Mouse (Mus musculus): ENCODE measurements around the gene Kif13a. TPM values are rescaled to one million over a fixed set of nuclear protein-coding genes. Genes with fewer than 3 reads are reported as not detected.

Gene Kif13a
- polyA plus RNA-seq, 1 experiment from 2014 or later = 39.8 TPM

DNA sequence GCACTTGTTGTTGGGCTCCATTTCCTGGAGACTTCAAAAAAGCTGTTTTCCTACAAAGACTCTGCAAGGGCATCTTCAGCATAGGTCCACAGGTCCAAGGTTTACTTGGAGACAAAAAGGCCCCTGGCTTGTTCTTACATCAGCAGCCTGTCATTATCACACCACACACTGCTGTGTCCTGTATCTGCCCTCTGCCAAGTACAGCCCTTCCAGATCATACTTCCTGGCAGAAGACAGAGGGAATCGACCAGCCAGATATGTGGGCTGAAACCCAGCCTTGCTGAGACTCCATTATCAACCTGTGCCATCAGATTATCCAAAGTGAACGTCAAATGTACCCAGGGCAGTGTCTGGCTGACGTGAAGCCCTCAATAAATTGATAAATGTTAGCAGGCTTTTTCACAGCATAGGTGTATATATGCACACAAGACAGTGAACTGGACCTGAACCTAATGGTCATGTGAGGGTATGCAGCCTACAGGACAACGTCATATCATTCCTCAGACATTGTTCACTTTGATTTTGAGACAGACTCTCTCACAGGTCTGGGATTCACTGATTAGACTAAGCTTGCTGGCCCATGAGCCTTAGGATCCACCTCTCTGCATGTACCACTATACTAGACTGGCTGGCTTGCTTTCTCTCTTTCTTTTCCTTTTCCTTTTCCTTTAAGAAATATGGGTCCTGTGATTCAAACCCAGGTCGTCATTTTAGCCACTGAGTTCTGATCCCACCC is 181.4 kb downstream of the Kif13a start:
- Histone ChIP-seq H3K36me3 (ENCODE audit: control insufficient read depth, insufficient read depth, low read length) (peaks cover 17% of the 10 kb centered on the region), H3K9ac (ENCODE audit: low read depth, low read length) (no peak overlapping the region), H3K27ac (ENCODE audit: low read depth, low read length) (no peak overlapping the region), H3K4me1 (ENCODE audit: control insufficient read depth, insufficient read depth, low read length) (peaks cover 4% of the 10 kb centered on the region), H3K27me3 (ENCODE audit: control insufficient read depth, insufficient read depth, low read length) (no peaks in the 10 kb centered on the region), H3K4me2 (no peak overlapping the region), H3K4me3 (ENCODE audit: low read depth, low read length) (no peak overlapping the region), H3K9me3 (replicated peaks; ENCODE audit: control insufficient read depth, low read length) (no peaks in the 10 kb centered on the region)
- 58% methylated on average over 5 of the region's 5 CpGs for WGBS (ENCODE audit: insufficient replicate concordance)
- ATAC-seq (replicated peaks; ENCODE audit: insufficient number of reproducible peaks, low FRiP score, low TSS enrichment) = no peak

DNA sequence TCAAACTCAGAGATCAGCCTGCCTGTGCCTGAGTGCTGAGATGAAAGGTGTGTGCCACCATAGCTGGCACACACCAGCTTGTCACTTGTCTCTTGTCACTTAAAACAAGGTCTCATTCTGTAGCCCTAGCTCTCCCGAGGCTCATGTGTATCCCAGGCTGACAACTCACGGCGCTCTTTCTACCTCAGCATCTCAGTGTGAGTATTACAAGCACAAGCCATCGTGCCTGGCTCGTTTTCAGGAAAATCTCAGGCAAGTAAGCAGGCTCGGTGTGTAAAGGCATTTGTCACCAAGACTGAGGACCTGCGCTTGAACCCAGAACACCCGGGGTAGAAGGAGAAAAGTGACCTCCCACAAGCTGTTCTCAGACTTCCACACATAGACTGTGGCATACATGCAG is 185.8 kb downstream of the Kif13a start:
- no peaks in the 10 kb centered on the region for H3K9me3 ChIP-seq (replicated peaks; ENCODE audit: control insufficient read depth, low read length)
- no peak overlapping the region for H3K4me3 ChIP-seq (ENCODE audit: low read depth, low read length)
- no peak for ATAC-seq (replicated peaks; ENCODE audit: insufficient number of reproducible peaks, low FRiP score, low TSS enrichment)
- H3K4me1 ChIP-seq (ENCODE audit: control insufficient read depth, insufficient read depth, low read length) = peaks cover 4% of the 10 kb centered on the region
- no peaks in the 10 kb centered on the region for H3K27me3 ChIP-seq (ENCODE audit: control insufficient read depth, insufficient read depth, low read length)
- 68% methylated on average over 8 of the region's 8 CpGs for WGBS (ENCODE audit: insufficient replicate concordance)
- no peak overlapping the region for H3K27ac ChIP-seq (ENCODE audit: low read depth, low read length)
- H3K4me2 ChIP-seq = no peak overlapping the region
- no peak overlapping the region for H3K9ac ChIP-seq (ENCODE audit: low read depth, low read length)
- H3K36me3 ChIP-seq (ENCODE audit: control insufficient read depth, insufficient read depth, low read length) = no peaks in the 10 kb centered on the region

DNA sequence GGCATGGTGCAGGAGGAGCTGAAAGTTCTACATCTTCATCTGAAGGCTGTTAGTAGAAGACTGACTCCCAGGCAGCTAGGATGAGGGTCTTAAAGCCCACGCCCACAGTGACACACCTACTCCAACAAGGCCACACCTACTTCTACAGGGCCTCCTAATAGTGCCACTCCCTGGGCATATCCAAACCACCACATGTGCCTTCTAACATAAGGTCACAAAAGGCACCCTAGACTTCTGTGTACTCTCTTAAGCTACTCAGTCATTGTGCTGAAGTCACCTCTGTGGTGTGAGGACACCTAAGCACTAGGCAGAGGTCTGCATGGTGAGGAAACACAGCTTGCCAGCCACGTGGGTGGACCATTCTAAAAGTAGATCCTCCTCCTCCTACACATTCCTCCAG is 187.3 kb downstream of the Kif13a start:
- Histone ChIP-seq H3K36me3 (ENCODE audit: control insufficient read depth, insufficient read depth, low read length) (no peaks in the 10 kb centered on the region), H3K27me3 (ENCODE audit: control insufficient read depth, insufficient read depth, low read length) (no peaks in the 10 kb centered on the region), H3K4me3 (ENCODE audit: low read depth, low read length) (no peak overlapping the region), H3K9ac (ENCODE audit: low read depth, low read length) (no peak overlapping the region), H3K9me3 (replicated peaks; ENCODE audit: control insufficient read depth, low read length) (no peaks in the 10 kb centered on the region), H3K4me2 (no peak overlapping the region), H3K4me1 (ENCODE audit: control insufficient read depth, insufficient read depth, low read length) (peaks cover 4% of the 10 kb centered on the region), H3K27ac (ENCODE audit: low read depth, low read length) (no peak overlapping the region)
- ATAC-seq (replicated peaks; ENCODE audit: insufficient number of reproducible peaks, low FRiP score, low TSS enrichment) = no peak
- WGBS (ENCODE audit: insufficient replicate concordance) = 54% methylated on average over 2 of the region's 2 CpGs

DNA sequence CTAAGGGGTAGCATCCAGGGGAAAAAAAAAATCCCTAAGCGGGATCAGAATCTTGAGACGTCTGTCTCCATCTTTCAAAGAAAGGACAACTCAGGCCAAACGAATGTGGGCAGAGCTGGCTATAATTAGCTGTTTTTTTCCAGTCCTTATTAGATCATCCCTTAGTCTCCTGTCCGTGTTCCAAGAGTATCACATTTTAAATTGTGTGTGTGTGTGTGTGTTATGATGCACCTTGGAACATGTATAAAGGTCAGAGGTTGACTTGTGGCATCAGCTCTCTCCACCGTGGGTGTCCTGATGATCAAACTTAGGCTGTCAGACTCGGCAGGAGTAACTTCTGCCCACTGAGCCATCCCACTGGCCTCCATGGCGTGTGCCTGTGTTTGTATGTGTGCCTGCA is 190.2 kb downstream of the Kif13a start:
- no peak for ATAC-seq (replicated peaks; ENCODE audit: insufficient number of reproducible peaks, low FRiP score, low TSS enrichment)
- Histone ChIP-seq H3K9ac (ENCODE audit: low read depth, low read length) (no peak overlapping the region), H3K36me3 (ENCODE audit: control insufficient read depth, insufficient read depth, low read length) (no peaks in the 10 kb centered on the region), H3K4me3 (ENCODE audit: low read depth, low read length) (no peak overlapping the region), H3K4me1 (ENCODE audit: control insufficient read depth, insufficient read depth, low read length) (no peaks in the 10 kb centered on the region), H3K9me3 (replicated peaks; ENCODE audit: control insufficient read depth, low read length) (no peaks in the 10 kb centered on the region), H3K4me2 (no peak overlapping the region), H3K27me3 (ENCODE audit: control insufficient read depth, insufficient read depth, low read length) (no peaks in the 10 kb centered on the region), H3K27ac (ENCODE audit: low read depth, low read length) (no peak overlapping the region)
- 76% methylated on average over 7 of the region's 7 CpGs for WGBS (ENCODE audit: insufficient replicate concordance)

DNA sequence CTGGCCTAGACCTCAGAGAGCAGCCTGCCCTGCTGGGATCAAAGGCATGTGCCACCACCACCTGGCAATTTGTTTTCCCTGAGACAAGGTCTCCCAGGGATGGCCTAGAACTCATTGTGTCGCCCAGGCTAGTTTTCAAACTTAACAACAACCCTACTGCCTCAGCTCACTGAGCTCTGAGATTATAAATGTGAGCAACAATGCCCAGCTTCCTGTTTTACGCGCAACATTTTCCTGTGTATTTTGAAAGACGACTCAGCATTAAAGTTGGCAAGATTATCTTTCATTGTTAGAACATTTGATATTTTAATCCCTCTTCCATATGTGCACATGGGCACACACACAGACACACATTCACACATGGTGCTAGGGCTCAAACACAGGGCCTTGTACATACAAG is 192.2 kb downstream of the Kif13a start:
- H3K9me3 ChIP-seq (replicated peaks; ENCODE audit: control insufficient read depth, low read length) = no peaks in the 10 kb centered on the region
- no peaks in the 10 kb centered on the region for H3K36me3 ChIP-seq (ENCODE audit: control insufficient read depth, insufficient read depth, low read length)
- H3K4me1 ChIP-seq (ENCODE audit: control insufficient read depth, insufficient read depth, low read length) = no peaks in the 10 kb centered on the region
- H3K4me2 ChIP-seq = no peak overlapping the region
- 77% methylated on average over 4 of the region's 4 CpGs for WGBS (ENCODE audit: insufficient replicate concordance)
- H3K4me3 ChIP-seq (ENCODE audit: low read depth, low read length) = no peak overlapping the region
- no peak for ATAC-seq (replicated peaks; ENCODE audit: insufficient number of reproducible peaks, low FRiP score, low TSS enrichment)
- H3K27me3 ChIP-seq (ENCODE audit: control insufficient read depth, insufficient read depth, low read length) = no peaks in the 10 kb centered on the region
- H3K27ac ChIP-seq (ENCODE audit: low read depth, low read length) = no peak overlapping the region
- no peak overlapping the region for H3K9ac ChIP-seq (ENCODE audit: low read depth, low read length)

DNA sequence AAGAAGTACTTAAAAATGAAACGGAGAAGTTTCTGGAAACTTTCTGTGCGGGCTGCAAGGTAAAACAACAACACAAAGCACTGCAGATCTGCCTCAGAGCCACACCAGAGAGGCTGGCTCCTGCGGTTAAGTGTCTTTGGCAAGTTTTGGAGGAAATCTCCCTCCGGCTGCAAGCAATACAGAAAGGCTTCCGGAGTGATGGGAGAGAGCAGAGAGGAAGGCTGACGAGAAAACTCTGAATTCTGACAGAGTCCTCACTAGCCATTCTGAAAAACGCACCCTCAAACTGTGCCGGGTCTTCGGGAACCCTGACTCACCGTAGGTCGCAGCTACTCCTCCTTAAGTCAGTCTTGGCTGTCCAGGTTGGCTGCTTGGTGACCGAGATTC is 193.2 kb downstream of the Kif13a start:
- 3% methylated on average over 12 of the region's 12 CpGs for WGBS (ENCODE audit: insufficient replicate concordance)
- Histone ChIP-seq H3K27me3 (ENCODE audit: control insufficient read depth, insufficient read depth, low read length) (no peaks in the 10 kb centered on the region), H3K36me3 (ENCODE audit: control insufficient read depth, insufficient read depth, low read length) (no peaks in the 10 kb centered on the region), H3K27ac (ENCODE audit: low read depth, low read length) (no peak overlapping the region), H3K4me3 (ENCODE audit: low read depth, low read length) (peak overlapping the region; percentile 51), H3K9ac (ENCODE audit: low read depth, low read length) (peak overlapping the region; percentile 59), H3K4me1 (ENCODE audit: control insufficient read depth, insufficient read depth, low read length) (no peaks in the 10 kb centered on the region), H3K4me2 (peak overlapping the region; percentile 86), H3K9me3 (replicated peaks; ENCODE audit: control insufficient read depth, low read length) (no peaks in the 10 kb centered on the region)
- no peak for ATAC-seq (replicated peaks; ENCODE audit: insufficient number of reproducible peaks, low FRiP score, low TSS enrichment)

DNA sequence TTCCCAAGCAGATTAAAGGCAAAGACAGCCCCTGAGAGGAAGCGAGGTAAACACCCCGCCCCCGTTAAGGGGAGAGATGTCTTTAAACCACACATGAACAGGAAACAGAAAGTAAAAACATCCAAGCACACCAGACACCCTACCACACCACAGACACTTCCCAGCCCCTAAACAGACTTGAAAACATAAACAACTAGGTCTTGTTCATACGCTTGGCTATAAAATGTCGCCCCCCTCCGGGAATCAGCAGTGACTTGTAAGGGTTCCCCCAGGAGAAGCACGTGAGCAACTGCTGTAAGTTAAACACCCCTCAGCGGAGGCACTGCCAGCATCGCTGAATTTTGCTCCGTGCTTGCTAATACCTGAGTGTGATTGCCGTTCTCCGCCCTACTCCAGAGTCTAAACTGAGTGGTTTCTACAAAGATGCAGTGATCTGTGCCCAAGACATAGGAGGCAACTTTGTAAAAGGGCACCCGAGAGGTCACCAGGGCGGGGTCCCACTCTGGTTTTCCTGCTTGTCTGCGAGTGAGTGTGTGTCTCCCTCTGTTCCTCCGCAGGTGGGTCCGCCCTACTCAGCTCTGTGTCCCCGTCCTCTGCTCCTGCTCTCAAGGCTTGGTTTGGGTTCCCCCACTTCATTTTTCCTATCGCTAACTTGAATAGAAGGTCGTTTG is 193.7 kb downstream of the Kif13a start:
- Histone ChIP-seq H3K9me3 (replicated peaks; ENCODE audit: control insufficient read depth, low read length) (no peaks in the 10 kb centered on the region), H3K27me3 (ENCODE audit: control insufficient read depth, insufficient read depth, low read length) (no peaks in the 10 kb centered on the region), H3K4me2 (peak overlapping the region; percentile 86), H3K4me1 (ENCODE audit: control insufficient read depth, insufficient read depth, low read length) (no peaks in the 10 kb centered on the region), H3K27ac (ENCODE audit: low read depth, low read length) (no peak overlapping the region), H3K9ac (ENCODE audit: low read depth, low read length) (peak overlapping the region; percentile 59), H3K4me3 (ENCODE audit: low read depth, low read length) (peak overlapping the region; percentile 51), H3K36me3 (ENCODE audit: control insufficient read depth, insufficient read depth, low read length) (no peaks in the 10 kb centered on the region)
- ATAC-seq (replicated peaks; ENCODE audit: insufficient number of reproducible peaks, low FRiP score, low TSS enrichment) = peak; percentile 26; the same call in 1 of the 2 replicates
- WGBS (ENCODE audit: insufficient replicate concordance) = under 1% methylated on average over 20 of the region's 20 CpGs

DNA sequence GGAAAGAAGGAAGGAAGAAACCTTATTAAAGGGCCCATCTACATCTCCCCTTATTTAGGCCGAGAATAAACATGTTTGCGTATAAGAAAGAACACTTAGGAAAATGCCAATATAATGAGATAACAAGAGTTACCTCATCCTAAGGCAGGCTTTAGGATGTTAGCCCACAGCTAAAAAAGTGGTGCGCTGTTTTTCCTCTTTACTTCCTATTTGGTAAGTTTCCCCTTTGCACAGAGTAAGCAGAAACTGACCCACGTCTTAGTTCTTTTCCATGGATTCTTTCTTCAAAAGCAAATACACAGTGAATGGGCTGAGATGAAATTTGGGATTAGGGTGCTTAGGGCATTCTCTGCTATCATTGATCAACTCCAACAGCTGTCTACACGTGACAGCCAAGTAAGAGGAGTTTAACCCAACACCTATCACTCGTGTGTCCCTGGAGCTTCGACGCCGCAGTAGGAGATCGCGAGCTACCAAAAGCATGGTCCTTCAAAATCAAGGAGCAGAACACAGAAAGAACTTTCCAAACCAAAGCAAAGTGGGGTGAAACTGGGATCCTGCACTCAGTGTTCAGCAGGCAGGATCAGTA is 194.4 kb downstream of the Kif13a start:
- peak overlapping the region; percentile 51 for H3K4me3 ChIP-seq (ENCODE audit: low read depth, low read length)
- H3K9me3 ChIP-seq (replicated peaks; ENCODE audit: control insufficient read depth, low read length) = no peaks in the 10 kb centered on the region
- H3K27ac ChIP-seq (ENCODE audit: low read depth, low read length) = no peak overlapping the region
- H3K4me2 ChIP-seq = peak overlapping the region; percentile 86
- no peak for ATAC-seq (replicated peaks; ENCODE audit: insufficient number of reproducible peaks, low FRiP score, low TSS enrichment)
- peak overlapping the region; percentile 59 for H3K9ac ChIP-seq (ENCODE audit: low read depth, low read length)
- H3K4me1 ChIP-seq (ENCODE audit: control insufficient read depth, insufficient read depth, low read length) = no peaks in the 10 kb centered on the region
- no peaks in the 10 kb centered on the region for H3K27me3 ChIP-seq (ENCODE audit: control insufficient read depth, insufficient read depth, low read length)
- 42% methylated on average over 11 of the region's 11 CpGs for WGBS (ENCODE audit: insufficient replicate concordance)
- no peaks in the 10 kb centered on the region for H3K36me3 ChIP-seq (ENCODE audit: control insufficient read depth, insufficient read depth, low read length)
